Mouse (Mus musculus): ENCODE data around the gene Edaradd. TPM values are rescaled to one million over a fixed set of nuclear protein-coding genes. Genes with fewer than 3 reads are reported as not detected.
"Not testable (repeated sequence)": the region's sequence is repeated elsewhere in the genome, so short reads cannot be mapped to it uniquely, and the experiment has no call there.

Edaradd gene
- polyA plus RNA-seq, 1 experiment from 2014 or later: 19.8 TPM

GRCm38 (mm10) chr13:12511189-12511965 lies 8.9 kb downstream of the Edaradd start:
- DNase-seq (ENCODE audit: low spot score): peak; percentile 83

- DNase-seq (ENCODE audit: low spot score): peak; percentile 63
Measured at GRCm38 (mm10) chr13:12510032-12510431, 10.2 kb downstream of the Edaradd start.

GRCm38 (mm10) chr13:12507426-12507825 lies 12.8 kb downstream of the Edaradd start:
- DNase-seq (ENCODE audit: low spot score): peak; percentile 82

- DNase-seq (ENCODE audit: low spot score): no peak
Measured at GRCm38 (mm10) chr13:12505359-12505758, 14.9 kb downstream of the Edaradd start.

- peak; percentile 62 for DNase-seq (ENCODE audit: low spot score)
Measured at GRCm38 (mm10) chr13:12503238-12503751, 16.9 kb downstream of the Edaradd start.

GRCm38 (mm10) chr13:12502665-12503237 lies 17.5 kb downstream of the Edaradd start:
- peak; percentile 53 for DNase-seq (ENCODE audit: low spot score)

- no peak for DNase-seq (ENCODE audit: low spot score)
Measured at GRCm38 (mm10) chr13:12499107-12499506, 21.1 kb downstream of the Edaradd start.

- no peak for DNase-seq (ENCODE audit: low spot score)
Measured at GRCm38 (mm10) chr13:12497809-12498208, 22.4 kb downstream of the Edaradd start.

- no peak for DNase-seq (ENCODE audit: low spot score)
Measured at GRCm38 (mm10) chr13:12494750-12495149, 25.5 kb downstream of the Edaradd start.

GRCm38 (mm10) chr13:12492515-12492914 lies 27.7 kb downstream of the Edaradd start:
- no peak for DNase-seq (ENCODE audit: low spot score)

GRCm38 (mm10) chr13:12485640-12486039 lies 34.6 kb downstream of the Edaradd start:
- no peak for DNase-seq (ENCODE audit: low spot score)

- no peak for DNase-seq (ENCODE audit: low spot score)
Measured at GRCm38 (mm10) chr13:12485197-12485596, 35.0 kb downstream of the Edaradd start.

- no peak for DNase-seq (ENCODE audit: low spot score)
Measured at GRCm38 (mm10) chr13:12479802-12480201, 40.4 kb downstream of the Edaradd start.

- DNase-seq (ENCODE audit: low spot score): no peak
Measured at GRCm38 (mm10) chr13:12478301-12478700, 41.9 kb downstream of the Edaradd start.

GRCm38 (mm10) chr13:12476886-12477285 lies 43.4 kb downstream of the Edaradd start:
- no peak for DNase-seq (ENCODE audit: low spot score)

GRCm38 (mm10) chr13:12475239-12475638 lies 45.0 kb downstream of the Edaradd start:
- DNase-seq (ENCODE audit: low spot score): peak; percentile 40

GRCm38 (mm10) chr13:12473724-12474378 lies 46.4 kb downstream of the Edaradd start:
- DNase-seq (ENCODE audit: low spot score): peak; percentile 84

GRCm38 (mm10) chr13:12468488-12468887 lies 51.8 kb downstream of the Edaradd start:
- DNase-seq (ENCODE audit: low spot score): no peak

GRCm38 (mm10) chr13:12464844-12465243 lies 55.4 kb downstream of the Edaradd start, which contains the start of gene Lgals8:
Gene Lgals8, minus strand, starts transcription at chr13:12464944.
- no peak for DNase-seq (ENCODE audit: low spot score)

- not testable (repeated sequence) for DNase-seq (ENCODE audit: low spot score)
Measured at GRCm38 (mm10) chr13:12464159-12464558, 56.1 kb downstream of the Edaradd start.

- DNase-seq (ENCODE audit: low spot score): no peak
Measured at GRCm38 (mm10) chr13:12462623-12463022, 57.6 kb downstream of the Edaradd start.

- no peak for DNase-seq (ENCODE audit: low spot score)
Measured at GRCm38 (mm10) chr13:12461730-12462119, 58.5 kb downstream of the Edaradd start.

Measured in thymus, postnatal 0 days (tissue).